Mouse (Mus musculus): ENCODE measurements around the gene Hmgn2.

DNA sequence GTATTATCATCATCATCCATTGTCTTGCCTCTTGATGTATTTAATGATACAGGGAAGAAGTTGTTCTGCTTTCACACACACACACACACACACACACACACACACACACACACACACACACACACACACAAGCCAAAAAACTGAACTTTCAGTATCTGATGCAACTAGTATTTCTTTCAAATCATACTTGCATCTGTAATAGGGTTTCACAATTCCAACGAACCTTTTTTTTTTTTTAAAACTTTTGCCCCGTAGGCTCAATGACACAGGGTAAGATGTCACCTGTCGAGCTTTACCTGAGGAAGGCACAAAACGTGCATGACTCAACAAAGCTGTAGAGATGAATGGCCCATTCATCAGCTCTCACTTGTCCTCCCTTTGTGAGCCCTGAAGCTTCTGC, 33.8 kb upstream of the Hmgn2 start:
- TF ChIP-seq MAX (IDR thresholded peaks at IDR 0.05) (no peak), MYOD1 (IDR thresholded peaks at IDR 0.05; ENCODE audit: control insufficient read depth, insufficient read length, low read depth) (no peak), CTCF (IDR thresholded peaks at IDR 0.05; ENCODE audit: control insufficient read depth, insufficient read depth, insufficient read length) (no peak), CEBPB (IDR thresholded peaks at IDR 0.05; ENCODE audit: low read depth) (no peak), MYOG (IDR thresholded peaks at IDR 0.05; ENCODE audit: control insufficient read depth, extremely low read depth, insufficient read length) (no peak)

Data from C2C12 (cell line).